Mouse (Mus musculus) kidney, adult 18-20 months (tissue): ENCODE measurements around the gene Pus7l.
"Not testable (repeated sequence)": the region's sequence is repeated elsewhere in the genome, so short reads cannot be mapped to it uniquely, and the experiment has no call there.

Experiments
- DNase-seq: peaks from one replicate; pipeline ENCODE4 v3.0.0; 2021

Pus7l gene

GRCm38 (mm10) chr15:94542567-94543408 lies 559 bp downstream of the Pus7l start:
- DNase-seq, result no peak

GRCm38 (mm10) chr15:94539296-94539695 lies 4.1 kb downstream of the Pus7l start:
- DNase-seq, result no peak

- no peak for DNase-seq
Observed at GRCm38 (mm10) chr15:94535521-94535920, 7.8 kb downstream of the Pus7l start.

GRCm38 (mm10) chr15:94532956-94533355 lies 10.4 kb downstream of the Pus7l start:
- DNase-seq, result no peak

- DNase-seq, result no peak
Observed at GRCm38 (mm10) chr15:94532306-94532705, 11.0 kb downstream of the Pus7l start.

- DNase-seq, result no peak
Observed at GRCm38 (mm10) chr15:94530519-94530918, 12.8 kb downstream of the Pus7l start.

- no peak for DNase-seq
Observed at GRCm38 (mm10) chr15:94524956-94525355, 18.4 kb downstream of the Pus7l start.

GRCm38 (mm10) chr15:94523251-94523650 lies 20.1 kb downstream of the Pus7l start:
- DNase-seq, result no peak

- DNase-seq, result no peak
Observed at GRCm38 (mm10) chr15:94520959-94521358, 22.4 kb downstream of the Pus7l start.

GRCm38 (mm10) chr15:94520205-94520900 lies 23.0 kb downstream of the Pus7l start:
- DNase-seq, result no peak

- no peak for DNase-seq
Observed at GRCm38 (mm10) chr15:94517913-94518491, 25.3 kb downstream of the Pus7l start.

GRCm38 (mm10) chr15:94503451-94504215 lies 39.7 kb downstream of the Pus7l start:
- DNase-seq, result no peak

GRCm38 (mm10) chr15:94499260-94499659 lies 44.1 kb downstream of the Pus7l start:
- no peak for DNase-seq

- DNase-seq, result no peak
Observed at GRCm38 (mm10) chr15:94495936-94496335, 47.4 kb downstream of the Pus7l start.

GRCm38 (mm10) chr15:94494445-94494844 lies 48.9 kb downstream of the Pus7l start:
- no peak for DNase-seq

- no peak for DNase-seq
Observed at GRCm38 (mm10) chr15:94489433-94489832, 53.9 kb downstream of the Pus7l start.

- DNase-seq, result not testable (repeated sequence)
Observed at GRCm38 (mm10) chr15:94488028-94488427, 55.3 kb downstream of the Pus7l start.

- no peak for DNase-seq
Observed at GRCm38 (mm10) chr15:94482555-94482954, 60.8 kb downstream of the Pus7l start.

- no peak for DNase-seq
Observed at GRCm38 (mm10) chr15:94480792-94481191, 62.6 kb downstream of the Pus7l start.

GRCm38 (mm10) chr15:94480248-94480647 lies 63.1 kb downstream of the Pus7l start:
- DNase-seq, result no peak

GRCm38 (mm10) chr15:94479513-94480136 lies 63.7 kb downstream of the Pus7l start:
- no peak for DNase-seq

- DNase-seq, result no peak
Observed at GRCm38 (mm10) chr15:94478706-94479105, 64.6 kb downstream of the Pus7l start.

- no peak for DNase-seq
Observed at GRCm38 (mm10) chr15:94477287-94477686, 66.1 kb downstream of the Pus7l start.
